Mouse (Mus musculus): ENCODE data around the gene Prr3. TPM values are rescaled to one million over a fixed set of nuclear protein-coding genes. Genes with fewer than 3 reads are reported as not detected.

Prr3 gene
- 8.6 and 11.4 TPM in 2 replicates for polyA plus RNA-seq (2015; fragmentation: Nextera tagmentation; extraction: Ambion mirVana)

DNA sequence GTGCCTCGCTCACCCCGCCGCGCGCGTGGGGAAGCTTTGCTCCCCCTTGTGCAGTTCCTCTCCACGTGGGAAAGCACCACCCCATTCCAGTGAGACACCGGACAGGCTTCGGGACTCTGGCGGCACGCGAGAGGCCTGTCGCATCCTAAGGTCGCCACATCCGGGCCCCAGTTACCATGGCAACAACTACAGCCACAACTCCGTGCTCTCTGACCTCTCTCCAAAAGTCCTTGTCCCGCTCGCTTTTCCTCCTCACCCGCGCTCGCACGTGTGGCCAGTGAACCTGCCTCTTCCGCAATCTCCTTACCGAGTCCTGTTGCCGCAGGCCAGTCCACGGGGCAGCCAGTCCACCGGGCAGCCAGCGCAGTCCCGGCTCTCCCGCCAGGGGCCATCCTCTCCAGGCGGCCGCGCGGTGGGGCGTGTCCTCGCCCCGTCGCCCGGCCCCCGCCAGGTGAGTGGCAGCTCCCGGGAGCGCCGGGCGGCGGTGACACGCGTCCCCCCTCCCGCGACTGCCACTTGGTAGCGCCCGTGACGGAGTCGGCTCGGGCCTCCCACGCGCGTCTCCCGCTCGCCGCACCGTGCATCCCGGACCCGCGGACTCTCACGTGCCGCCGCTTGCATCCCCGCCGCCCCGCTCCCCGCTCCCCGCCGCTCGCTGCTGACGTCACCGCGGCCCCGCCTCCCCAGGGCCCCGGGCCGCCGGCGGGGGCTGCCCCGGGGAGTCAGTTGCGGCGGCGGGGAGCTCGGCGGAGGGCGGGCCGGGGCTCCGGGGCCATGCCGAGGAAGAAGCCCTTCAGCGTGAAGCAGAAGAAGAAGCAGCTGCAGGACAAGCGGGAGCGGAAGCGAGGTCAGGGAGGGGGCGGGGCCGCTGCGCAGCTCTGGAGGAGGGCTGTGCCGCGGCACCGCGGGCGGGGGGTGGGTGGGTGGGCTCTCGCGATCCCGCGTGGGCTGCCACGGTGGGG is at the start of gene Prr3, which contains the start of gene Gnl1:
Gene Prr3, minus strand, starts transcription at position 836 of the 962 bp plus-strand sequence.
Gene Gnl1, plus strand, starts transcription at position 451 of the 962 bp plus-strand sequence.

DNA sequence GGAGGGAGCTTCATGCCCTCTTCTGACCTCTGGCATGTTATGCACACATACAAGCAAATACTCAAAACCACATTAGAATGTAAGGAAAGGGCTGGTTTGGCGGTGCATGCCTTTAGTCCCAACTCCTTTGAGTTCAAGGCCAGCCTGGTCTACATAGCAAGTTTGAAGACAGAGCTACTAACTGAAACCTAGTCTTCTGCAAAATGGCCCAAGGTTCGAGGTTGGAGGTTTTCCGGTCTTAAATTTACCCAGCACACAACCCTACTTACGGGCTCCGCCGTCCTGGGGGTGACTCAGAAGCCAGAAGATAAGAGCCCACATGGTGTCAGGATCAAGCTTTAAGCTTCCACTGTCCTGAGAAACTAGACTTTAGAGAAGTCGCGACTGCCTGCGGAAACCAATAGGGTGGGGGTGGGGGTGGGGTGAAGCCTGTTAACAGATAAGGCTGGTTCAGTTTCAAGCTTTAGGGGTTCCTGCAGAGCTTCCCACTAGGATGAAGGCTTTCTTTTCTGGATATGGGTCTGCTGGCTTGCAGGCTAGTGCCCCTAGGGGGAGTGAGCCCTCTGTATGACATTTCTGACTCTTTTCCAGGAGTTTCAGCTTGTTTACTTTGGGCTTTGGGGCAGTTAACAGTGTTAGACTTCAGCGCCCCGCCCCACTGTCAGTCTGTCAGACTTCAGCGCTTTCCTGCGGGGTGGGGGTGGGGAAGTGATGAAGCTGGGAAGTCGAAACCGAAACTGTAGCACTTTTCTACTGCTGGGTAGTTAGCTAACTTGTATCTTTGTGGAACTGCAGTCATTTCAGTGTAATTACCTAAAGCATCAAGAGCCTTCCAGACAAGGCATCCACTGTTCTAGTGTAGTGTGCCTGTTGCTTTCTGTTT is 40.4 kb upstream of the Prr3 start, which contains the start of gene H2-T24:
Gene H2-T24, minus strand, starts transcription at position 370 of the 883 bp plus-strand sequence.

GRCm38 (mm10) chr17:35969418-35970389 is 10.3 kb downstream of the Prr3 start, which contains the start of gene Abcf1:
Abcf1 (minus strand) TSS chr17:35969761.

MicroRNA genes within 50 kb of the gene (microRNA counts, 519-probe panel; counts per million panel counts)
- 88.3 counts per million for microRNA mmu-miR-877

Other genes starting within 250 kb of the Prr3 start
- 32.9 and 36.5 TPM in 2 replicates for gene Ier3, start 158.6 kb downstream of the Prr3 start, polyA plus RNA-seq (2015; fragmentation: Nextera tagmentation; extraction: Ambion mirVana)
- 45.6 and 54.3 TPM in 2 replicates for gene Flot1, start 157.0 kb downstream of the Prr3 start, polyA plus RNA-seq (2015; fragmentation: Nextera tagmentation; extraction: Ambion mirVana)
- 563 and 593 TPM in 2 replicates for gene Tubb5, start 141.9 kb downstream of the Prr3 start, polyA plus RNA-seq (2015; fragmentation: Nextera tagmentation; extraction: Ambion mirVana)
- gene Mdc1, start 138.7 kb downstream of the Prr3 start, polyA plus RNA-seq (2015; fragmentation: Nextera tagmentation; extraction: Ambion mirVana), result 6.5 and 7.6 TPM in 2 replicates
- 38.0 and 41.2 TPM in 2 replicates for gene Nrm, start 118.9 kb downstream of the Prr3 start, polyA plus RNA-seq (2015; fragmentation: Nextera tagmentation; extraction: Ambion mirVana)
- 28.7 and 37.7 TPM in 2 replicates for gene Ppp1r18, start 114.6 kb downstream of the Prr3 start, polyA plus RNA-seq (2015; fragmentation: Nextera tagmentation; extraction: Ambion mirVana)
- gene Dhx16, start 100.4 kb downstream of the Prr3 start, polyA plus RNA-seq (2015; fragmentation: Nextera tagmentation; extraction: Ambion mirVana), result 33.5 and 34.1 TPM in 2 replicates
- gene 2310061I04Rik, start 82.8 kb downstream of the Prr3 start, polyA plus RNA-seq (2015; fragmentation: Nextera tagmentation; extraction: Ambion mirVana), result 16.2 and 16.7 TPM in 2 replicates
- 9.9 and 11.9 TPM in 2 replicates for gene Atat1, start 70.2 kb downstream of the Prr3 start, polyA plus RNA-seq (2015; fragmentation: Nextera tagmentation; extraction: Ambion mirVana)
- gene Mrps18b, start 63.8 kb downstream of the Prr3 start, polyA plus RNA-seq (2015; fragmentation: Nextera tagmentation; extraction: Ambion mirVana), result 71.9 and 77.8 TPM in 2 replicates
- gene Ppp1r10, start 63.8 kb downstream of the Prr3 start, polyA plus RNA-seq (2015; fragmentation: Nextera tagmentation; extraction: Ambion mirVana), result 17.4 and 18.4 TPM in 2 replicates
- 75.9 and 76.2 TPM in 2 replicates for gene Abcf1, start 10.5 kb downstream of the Prr3 start, polyA plus RNA-seq (2015; fragmentation: Nextera tagmentation; extraction: Ambion mirVana)
- 18.4 and 21.0 TPM in 2 replicates for gene Gnl1, start 385 bp downstream of the Prr3 start, polyA plus RNA-seq (2015; fragmentation: Nextera tagmentation; extraction: Ambion mirVana)
- 9.8 and 11.7 TPM in 2 replicates for gene H2-T24, start 40.3 kb upstream of the Prr3 start, polyA plus RNA-seq (2015; fragmentation: Nextera tagmentation; extraction: Ambion mirVana)
- gene H2-T23, start 52.6 kb upstream of the Prr3 start, polyA plus RNA-seq (2015; fragmentation: Nextera tagmentation; extraction: Ambion mirVana), result 38.3 and 49.1 TPM in 2 replicates
- 10.0 and 15.3 TPM in 2 replicates for gene H2-T22, start 62.5 kb upstream of the Prr3 start, polyA plus RNA-seq (2015; fragmentation: Nextera tagmentation; extraction: Ambion mirVana)
- not detected in 2 replicates for gene Gm6034, start 62.7 kb upstream of the Prr3 start, polyA plus RNA-seq (2015; fragmentation: Nextera tagmentation; extraction: Ambion mirVana)
- gene Gm11127, start 78.1 kb upstream of the Prr3 start, polyA plus RNA-seq (2015; fragmentation: Nextera tagmentation; extraction: Ambion mirVana), result not detected in 2 replicates
- gene Gm19684, start 141.4 kb upstream of the Prr3 start, polyA plus RNA-seq (2015; fragmentation: Nextera tagmentation; extraction: Ambion mirVana), result not detected in 2 replicates
- not detected in 2 replicates for gene Gm7030, start 149.2 kb upstream of the Prr3 start, polyA plus RNA-seq (2015; fragmentation: Nextera tagmentation; extraction: Ambion mirVana)
- gene Gm8909, start 188.3 kb upstream of the Prr3 start, polyA plus RNA-seq (2015; fragmentation: Nextera tagmentation; extraction: Ambion mirVana), result not detected in 2 replicates
- gene H2-T3, start 210.1 kb upstream of the Prr3 start, polyA plus RNA-seq (2015; fragmentation: Nextera tagmentation; extraction: Ambion mirVana), result not detected in 2 replicates